In genomic region chr2:168580295-168580915, GRCm38 (mm10) we compare ENCODE assay signal across 12 mouse cellular contexts. TPM values are rescaled to one million over a fixed set of nuclear protein-coding genes. Genes with fewer than 3 reads are reported as not detected.
A peak's percentile ranks its signal among the peaks of the same experiment; 100 is the strongest.
DNase-seq lines count a peak whose midpoint lies in the region; ATAC-seq and TF ChIP-seq lines count a peak whose summit lies in the region.
"Had no signal": no experiment of that assay in that cellular context is flagged by ENCODE, and none has a peak within 500 bp of the region (broad histone marks: within the 10 kb centered on the region; RNA-seq: fewer than 3 reads in every experiment).

No protein-coding gene starts in this region.

- no peak for DNase-seq in heart, embryonic 10.5 days (ENCODE audit: low spot score)
- DNase-seq in heart, adult 2 months, result no peak
- DNase-seq in liver, result no peak
- no peak for DNase-seq in urinary bladder, postnatal 14 days (ENCODE audit: low spot score)
- DNase-seq: adrenal gland, postnatal 36 days; gastrocnemius, postnatal 36 days; layer of hippocampus, adult 9-11 months; lung, postnatal 10 days had no signal

- no peaks in the 10 kb centered on the region for H3K79me2 ChIP-seq in heart, adult 2 months (replicated peaks; ENCODE audit: control insufficient read depth, insufficient read depth, low read length)
- H3K79me2 ChIP-seq in macrophage (ENCODE audit: inconsistent target), result peaks cover 90% of the 10 kb centered on the region

- H3K4me3 ChIP-seq in heart, embryonic 10.5 days, result peak overlapping the region; percentile 29; the same call in 1 of the 2 replicates
- H3K4me3 ChIP-seq in heart, adult 2 months, result no peak overlapping the region
- H3K4me3 ChIP-seq in liver, embryonic 12.5 days, result no peak overlapping the region
- no peak overlapping the region for H3K4me3 ChIP-seq in bone marrow macrophage, adult 2 months (ENCODE audit: insufficient read depth, low read length)
- no peak overlapping the region for H3K4me3 ChIP-seq in macrophage (ENCODE audit: inconsistent target)

- TF ChIP-seq EP300 in heart, adult 2 months (IDR thresholded peaks at IDR 0.05; ENCODE audit: insufficient read depth, low read depth, low read length), result no peak

- TF ChIP-seq CTCF in heart, adult 2 months (IDR thresholded peaks at IDR 0.05), result no peak
- TF ChIP-seq CTCF in bone marrow macrophage, adult 2 months (IDR thresholded peaks at IDR 0.05; ENCODE audit: low read depth, low read length), result no peak

- intact Hi-C loops in heart, adult 2 months (cut with DNase I), result no loop called here

- no peak overlapping the region for H3K9ac ChIP-seq in heart, adult 2 months (ENCODE audit: low read depth, low read length)
- no peak overlapping the region for H3K9ac ChIP-seq in liver, embryonic 12.5 days

- WGBS in heart, embryonic 10.5 days, result 48% methylated on average over 22 of the region's 22 CpGs
- 59% methylated on average over 22 of the region's 22 CpGs for WGBS in heart, adult 2 months
- WGBS in liver, embryonic 12.5 days (ENCODE audit: insufficient replicate concordance), result 33% methylated on average over 22 of the region's 22 CpGs
- 56% methylated on average over 21 of the region's 22 CpGs for WGBS in macrophage (ENCODE audit: missing documents)

- TF ChIP-seq POLR2A in heart, adult 2 months (IDR thresholded peaks at IDR 0.05; ENCODE audit: insufficient read depth, low read depth, low read length), result no peak
- TF ChIP-seq POLR2A in bone marrow macrophage, adult 2 months (IDR thresholded peaks at IDR 0.05; ENCODE audit: borderline replicate concordance, low read depth, low read length), result no peak

- no peaks in the 10 kb centered on the region for H3K36me3 ChIP-seq in heart, embryonic 10.5 days
- H3K36me3 ChIP-seq in heart, adult 2 months (ENCODE audit: control insufficient read depth, insufficient read depth, low read length), result no peaks in the 10 kb centered on the region
- no peaks in the 10 kb centered on the region for H3K36me3 ChIP-seq in liver, embryonic 12.5 days
- H3K36me3 ChIP-seq in macrophage (ENCODE audit: inconsistent target), result no peaks in the 10 kb centered on the region

- peak overlapping the region; percentile 65 for H3K27ac ChIP-seq in heart, embryonic 10.5 days
- H3K27ac ChIP-seq in heart, adult 2 months, result no peak overlapping the region; the same call in 1 of the 2 replicates
- no peak overlapping the region for H3K27ac ChIP-seq in liver, embryonic 12.5 days
- peak overlapping the region; percentile 99 for H3K27ac ChIP-seq in bone marrow macrophage, adult 2 months (ENCODE audit: insufficient read depth, low read depth, low read length)
- H3K27ac ChIP-seq in macrophage, result peak overlapping the region; percentile 94

- peaks cover 19% of the 10 kb centered on the region; the same call in 1 of the 2 replicates for H3K27me3 ChIP-seq in heart, embryonic 10.5 days (ENCODE audit: insufficient read depth, poor library complexity, severe bottlenecking)
- no peaks in the 10 kb centered on the region for H3K27me3 ChIP-seq in heart, adult 2 months (ENCODE audit: control insufficient read depth, insufficient read depth, low read length)
- peaks cover 13% of the 10 kb centered on the region for H3K27me3 ChIP-seq in liver, embryonic 12.5 days (replicated peaks)

- H3K9me3 ChIP-seq in heart, embryonic 10.5 days, result no peaks in the 10 kb centered on the region
- no peaks in the 10 kb centered on the region for H3K9me3 ChIP-seq in liver, embryonic 12.5 days (replicated peaks)

- ATAC-seq in liver, embryonic 12.5 days, result no peak
- no peak for ATAC-seq in megakaryocyte progenitor cell, adult 5-6 weeks (replicated peaks; ENCODE audit: poor library complexity)

- peak overlapping the region; percentile 32 for H3K4me2 ChIP-seq in liver, embryonic 12.5 days

- peaks cover 77% of the 10 kb centered on the region for H3K4me1 ChIP-seq in heart, embryonic 10.5 days
- H3K4me1 ChIP-seq in heart, adult 2 months (ENCODE audit: control insufficient read depth, insufficient read depth, low read length), result peaks cover 13% of the 10 kb centered on the region
- peaks cover 38% of the 10 kb centered on the region for H3K4me1 ChIP-seq in liver, embryonic 12.5 days
- peaks cover 87% of the 10 kb centered on the region for H3K4me1 ChIP-seq in bone marrow macrophage, adult 2 months (ENCODE audit: control insufficient read depth, insufficient read depth, low read length)

RNA-seq across cellular contexts. Expression of gene Nfatc2, which starts 21.1 kb away (rescaled TPM):
- polyA plus RNA-seq in heart, embryonic 10.5 days (2016; fragmentation: Nextera tagmentation; extraction: Ambion mirVana), result 2.0 and 4.6 TPM in 2 replicates
- total RNA-seq in heart, adult 2 months (2021), result 10 to 100 TPM; 11.2 to 18.3 TPM
- polyA plus RNA-seq in heart, adult 2 months (2012; rRNA removed), result 10.2 and 12.8 TPM in 2 replicates
- polyA plus RNA-seq in liver, embryonic 12.5 days (2016; fragmentation: Nextera tagmentation; extraction: Ambion mirVana), result 0.29 and 0.41 TPM in 2 replicates
- polyA plus RNA-seq in bone marrow macrophage, adult 2 months (2012; ENCODE audit: insufficient read depth, insufficient read length, missing spikeins), result 49.4 and 61.9 TPM in 2 replicates
- 100 to 1,000 TPM in 12 of 26 experiments, 10 to 100 TPM in 12, 1 to 10 TPM in 2; 7.9 to 169 (median 92.6) TPM for total RNA-seq in macrophage (2018; cell fraction: chromatin; rRNA removed)
- 10 to 100 TPM; 17.9 to 68.6 (median 45.6) TPM for total RNA-seq in macrophage (2018; cell fraction: cytosol; rRNA removed)
- total RNA-seq in macrophage (2018; cell fraction: nucleus; rRNA removed), result 100 to 1,000 TPM in 4 of 26 experiments, 10 to 100 TPM in 22; 16.9 to 130 (median 59.6) TPM
- polyA plus RNA-seq in macrophage (2018), result 26.6 to 37.0 TPM (median 27.3 TPM) in 3 replicates
- total RNA-seq in megakaryocyte progenitor cell, adult 5-6 weeks (2015), result 1.7 TPM in 2 replicates
- 0.17 and 0.47 TPM in 2 replicates for total RNA-seq in megakaryocyte progenitor cell, adult 5-6 weeks (2017)

Comparison
In these comparisons a context has a peak if more than half of its experiments do, and no peak if none do; other contexts are left out.
1. H3K27ac ChIP-seq: peak in heart, embryonic 10.5 days (single experiment), bone marrow macrophage, adult 2 months (single experiment) and macrophage (single experiment); none in heart, adult 2 months (single experiment) and liver, embryonic 12.5 days (single experiment).